Mouse (Mus musculus): ENCODE measurements around the gene Akna. TPM values are rescaled to one million over a fixed set of nuclear protein-coding genes. Genes with fewer than 3 reads are reported as not detected.
A peak's percentile ranks its signal among the peaks of the same experiment; 100 is the strongest.

Akna gene
- polyA plus RNA-seq, 1 experiment, result 5.6 TPM

- no peak overlapping the region for H3K4me3 ChIP-seq
- no peak overlapping the region for H3ac ChIP-seq (ENCODE audit: control insufficient read depth, insufficient read length)
- H3K4me2 ChIP-seq (ENCODE audit: low read depth), result peak overlapping the region; percentile 90
- no peak for TF ChIP-seq MYOD1 (IDR thresholded peaks at IDR 0.05; ENCODE audit: control insufficient read depth in 1 of 3, insufficient read length in 2 of 3, low read depth in 2 of 3)
- TF ChIP-seq USF1 (IDR thresholded peaks at IDR 0.05; ENCODE audit: low read depth), result no peak
- no peak for TF ChIP-seq E2F4 (IDR thresholded peaks at IDR 0.05; ENCODE audit: insufficient read depth)
- no peak for TF ChIP-seq TCF12 (IDR thresholded peaks at IDR 0.05; ENCODE audit: insufficient read depth, poor library complexity, severe bottlenecking)
- TF ChIP-seq TCF3 (IDR thresholded peaks at IDR 0.05; ENCODE audit: insufficient read length, low read depth), result no peak
- TF ChIP-seq MYOG (IDR thresholded peaks at IDR 0.05; ENCODE audit: control insufficient read depth in 1 of 3, insufficient read depth in 1 of 3, insufficient read length in 2 of 3, low read depth in 2 of 3), result no peak
- no peak for TF ChIP-seq POLR2A (IDR thresholded peaks at IDR 0.05; ENCODE audit: insufficient read length, low read depth)
- TF ChIP-seq SRF (IDR thresholded peaks at IDR 0.05; ENCODE audit: control insufficient read depth, insufficient read length, low read depth), result no peak
- no peak for TF ChIP-seq POLR2AphosphoS2 (IDR thresholded peaks at IDR 0.05; ENCODE audit: insufficient read length, low read depth)
- no peak for TF ChIP-seq CEBPB (IDR thresholded peaks at IDR 0.05; ENCODE audit: insufficient read depth, poor library complexity, severe bottlenecking)
- no peak for TF ChIP-seq MAX (IDR thresholded peaks at IDR 0.05; ENCODE audit: low read depth)
- no peak for TF ChIP-seq REST (IDR thresholded peaks at IDR 0.05; ENCODE audit: insufficient read depth, insufficient read length)
- no peaks in the 10 kb centered on the region for H3K27me3 ChIP-seq (ENCODE audit: control insufficient read depth, insufficient read depth, insufficient read length)
- no peaks in the 10 kb centered on the region for H3K36me3 ChIP-seq (ENCODE audit: control insufficient read depth, insufficient read depth)
- H3K79me2 ChIP-seq (ENCODE audit: control insufficient read depth, insufficient read depth), result peaks cover 20% of the 10 kb centered on the region
Observed at GRCm38 (mm10) chr4:63402056-63402455, 1.1 kb downstream of the Akna start.

GRCm38 (mm10) chr4:63401620-63402019 lies 1.5 kb downstream of the Akna start:
- Histone ChIP-seq H3K4me3 (no peak overlapping the region), H3K4me2 (ENCODE audit: low read depth) (peak overlapping the region; percentile 90), H3K27me3 (ENCODE audit: control insufficient read depth, insufficient read depth, insufficient read length) (no peaks in the 10 kb centered on the region)

GRCm38 (mm10) chr4:63400541-63401306 lies 2.4 kb downstream of the Akna start:
- no peaks in the 10 kb centered on the region for H3K27me3 ChIP-seq (ENCODE audit: control insufficient read depth, insufficient read depth, insufficient read length)
- H3K4me3 ChIP-seq, result no peak overlapping the region
- H3K36me3 ChIP-seq (ENCODE audit: control insufficient read depth, insufficient read depth), result no peaks in the 10 kb centered on the region
- H3K4me2 ChIP-seq (ENCODE audit: low read depth), result peak overlapping the region; percentile 90
- 0 out of 2 replicates have a peak, but pooled peaks have one; percentile 5 for TF ChIP-seq CEBPB (IDR thresholded peaks at IDR 0.05; ENCODE audit: insufficient read depth, poor library complexity, severe bottlenecking)
- TF ChIP-seq TCF12 (IDR thresholded peaks at IDR 0.05; ENCODE audit: insufficient read depth, poor library complexity, severe bottlenecking), result no peak
- H3ac ChIP-seq (ENCODE audit: control insufficient read depth, insufficient read length), result no peak overlapping the region
- H3K79me2 ChIP-seq (ENCODE audit: control insufficient read depth, insufficient read depth), result peaks cover 11% of the 10 kb centered on the region

More at GRCm38 (mm10) chr4:63401620-63402019, 1.5 kb downstream of the Akna start:
- TF ChIP-seq POLR2A (IDR thresholded peaks at IDR 0.05; ENCODE audit: insufficient read length, low read depth), result no peak
- TF ChIP-seq CEBPB (IDR thresholded peaks at IDR 0.05; ENCODE audit: insufficient read depth, poor library complexity, severe bottlenecking), result no peak
- TF ChIP-seq REST (IDR thresholded peaks at IDR 0.05; ENCODE audit: insufficient read depth, insufficient read length), result no peak
- TF ChIP-seq MAX (IDR thresholded peaks at IDR 0.05; ENCODE audit: low read depth), result no peak
- TF ChIP-seq MYOG (IDR thresholded peaks at IDR 0.05; ENCODE audit: control insufficient read depth in 1 of 3, insufficient read depth in 1 of 3, insufficient read length in 2 of 3, low read depth in 2 of 3), result no peak
- TF ChIP-seq E2F4 (IDR thresholded peaks at IDR 0.05; ENCODE audit: insufficient read depth), result no peak
- TF ChIP-seq MYOD1 (IDR thresholded peaks at IDR 0.05; ENCODE audit: control insufficient read depth in 1 of 3, insufficient read length in 2 of 3, low read depth in 2 of 3), result no peak
- no peak for TF ChIP-seq SRF (IDR thresholded peaks at IDR 0.05; ENCODE audit: control insufficient read depth, insufficient read length, low read depth)
- no peak for TF ChIP-seq TCF3 (IDR thresholded peaks at IDR 0.05; ENCODE audit: insufficient read length, low read depth)
- TF ChIP-seq POLR2AphosphoS2 (IDR thresholded peaks at IDR 0.05; ENCODE audit: insufficient read length, low read depth), result no peak
- TF ChIP-seq TCF12 (IDR thresholded peaks at IDR 0.05; ENCODE audit: insufficient read depth, poor library complexity, severe bottlenecking), result no peak
- TF ChIP-seq USF1 (IDR thresholded peaks at IDR 0.05; ENCODE audit: low read depth), result no peak
- Histone ChIP-seq H3ac (ENCODE audit: control insufficient read depth, insufficient read length) (no peak overlapping the region), H3K79me2 (ENCODE audit: control insufficient read depth, insufficient read depth) (peaks cover 20% of the 10 kb centered on the region), H3K36me3 (ENCODE audit: control insufficient read depth, insufficient read depth) (no peaks in the 10 kb centered on the region)

GRCm38 (mm10) chr4:63399691-63400270 lies 3.4 kb downstream of the Akna start:
- H3ac ChIP-seq (ENCODE audit: control insufficient read depth, insufficient read length), result no peak overlapping the region
- H3K79me2 ChIP-seq (ENCODE audit: control insufficient read depth, insufficient read depth), result peaks cover 8% of the 10 kb centered on the region
- peak overlapping the region; percentile 5 for H3K4me3 ChIP-seq
- TF ChIP-seq POLR2A (IDR thresholded peaks at IDR 0.05; ENCODE audit: insufficient read length, low read depth) (no peak), TCF12 (IDR thresholded peaks at IDR 0.05; ENCODE audit: insufficient read depth, poor library complexity, severe bottlenecking) (no peak), USF1 (IDR thresholded peaks at IDR 0.05; ENCODE audit: low read depth) (no peak), TCF3 (IDR thresholded peaks at IDR 0.05; ENCODE audit: insufficient read length, low read depth) (no peak)
- H3K27me3 ChIP-seq (ENCODE audit: control insufficient read depth, insufficient read depth, insufficient read length), result no peaks in the 10 kb centered on the region
- H3K4me2 ChIP-seq (ENCODE audit: low read depth), result peak overlapping the region; percentile 90
- H3K36me3 ChIP-seq (ENCODE audit: control insufficient read depth, insufficient read depth), result peaks cover 6% of the 10 kb centered on the region
